Mouse (Mus musculus): ENCODE measurements around the gene Olfr697.
"Not testable (repeated sequence)": the region's sequence is repeated elsewhere in the genome, so short reads cannot be mapped to it uniquely, and the experiment has no call there.

The Olfr697 gene

DNA sequence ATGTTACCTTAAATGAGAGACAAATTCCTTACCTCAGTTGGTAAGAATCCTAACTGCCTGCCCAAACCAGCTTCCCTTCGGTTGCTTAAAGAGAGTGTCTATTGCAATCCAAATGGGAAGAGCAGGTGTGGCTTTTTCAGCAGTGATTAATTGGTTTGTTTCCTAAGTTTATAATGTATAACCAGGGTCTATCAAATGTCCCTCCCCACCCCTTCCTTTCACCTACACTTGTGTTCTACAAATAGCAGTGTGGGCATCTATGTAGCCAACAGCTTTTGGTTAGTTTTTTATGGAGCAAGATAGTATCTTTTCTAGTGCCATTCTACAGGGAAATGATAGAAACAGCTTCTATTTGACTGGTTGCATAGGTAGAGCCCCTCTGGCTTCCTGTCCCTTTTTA lies at the start of gene Olfr697:
Gene Olfr697, minus strand, starts transcription at position 101 of the 400 bp plus-strand sequence.
- no peak for DNase-seq (ENCODE audit: extremely low spot score, low spot score)

DNA sequence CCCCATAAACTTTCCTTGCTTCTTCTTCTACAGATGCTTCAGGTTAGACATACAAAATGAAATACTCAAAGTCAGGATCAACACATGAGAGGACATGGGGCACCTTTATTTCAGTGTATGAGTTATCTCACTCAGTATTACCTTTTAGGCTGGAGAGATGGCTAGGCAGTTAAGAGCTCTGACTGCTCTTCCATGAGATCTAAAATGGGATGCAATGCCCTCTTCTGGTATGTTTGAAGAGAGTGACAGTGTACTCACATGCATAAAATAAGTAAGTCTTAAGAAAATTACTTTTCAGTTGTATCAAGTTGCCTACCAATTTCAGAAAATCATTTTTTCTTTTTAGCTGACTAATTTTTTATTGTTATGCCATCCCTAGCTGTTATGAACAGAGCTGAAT lies 46.1 kb upstream of the Olfr697 start:
- DNase-seq (ENCODE audit: extremely low spot score, low spot score): no peak

DNA sequence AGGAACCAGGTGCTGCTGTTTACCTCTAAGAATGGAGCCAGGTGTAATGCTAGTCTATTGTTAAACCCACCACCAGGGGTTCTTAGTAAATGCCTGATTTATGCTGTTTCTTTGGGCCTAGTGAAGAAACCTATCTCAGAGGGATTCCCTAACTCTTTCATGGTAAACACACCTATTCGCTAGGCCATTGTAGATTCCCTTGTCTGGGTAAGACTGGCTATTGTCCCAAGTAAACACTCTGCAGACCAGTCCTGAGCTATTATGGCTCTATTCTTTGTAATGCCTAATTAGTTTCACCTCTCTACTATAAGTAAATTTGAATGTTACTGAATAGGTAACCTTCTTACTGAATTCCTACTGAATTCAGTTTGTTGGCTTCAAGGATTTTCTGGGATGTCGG lies 18.8 kb upstream of the Olfr697 start:
- not testable (repeated sequence) for DNase-seq (ENCODE audit: extremely low spot score, low spot score)

DNA sequence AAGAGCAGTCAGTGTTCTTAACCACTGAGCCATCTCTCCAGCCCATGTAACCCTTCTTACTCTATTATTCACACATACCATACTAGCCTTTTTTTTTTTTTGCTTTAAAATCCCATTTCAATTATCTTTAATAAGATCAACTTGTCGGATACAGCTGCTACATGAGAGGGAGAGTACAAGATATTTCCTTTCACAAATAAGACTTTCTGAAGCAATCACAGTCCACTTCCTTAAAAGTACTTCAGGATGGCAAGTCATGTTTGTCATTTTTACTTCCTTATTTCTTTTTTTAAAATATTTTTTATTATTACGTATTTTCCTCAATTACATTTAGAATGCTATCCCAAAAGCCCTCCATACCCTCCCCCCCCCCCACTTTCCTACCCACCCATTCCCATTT lies 16.6 kb upstream of the Olfr697 start:
- DNase-seq (ENCODE audit: extremely low spot score, low spot score): no peak

DNA sequence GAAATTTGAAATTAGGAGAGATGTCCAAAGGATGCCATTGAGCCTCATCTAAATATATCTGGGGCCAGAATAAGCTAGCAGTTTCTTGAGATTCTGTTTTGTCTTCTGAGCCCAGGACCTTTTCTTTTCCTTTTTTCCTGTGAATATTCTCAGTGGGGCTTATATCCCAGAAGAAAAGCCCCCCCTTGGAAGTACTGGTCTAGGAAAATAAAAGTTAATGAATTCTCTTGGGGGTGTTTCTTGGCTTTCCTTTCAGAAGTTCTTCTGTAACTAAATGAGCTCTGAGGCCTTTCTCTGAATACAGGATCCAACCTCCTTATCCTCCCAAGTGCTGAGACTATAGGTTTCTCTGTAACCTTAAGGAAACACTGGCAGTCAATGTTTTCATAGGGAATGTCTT lies 13.1 kb upstream of the Olfr697 start, which contains the start of gene Olfr698:
Gene Olfr698, minus strand, starts transcription at position 101 of the 400 bp plus-strand sequence.
- DNase-seq (ENCODE audit: extremely low spot score, low spot score): no peak

DNA sequence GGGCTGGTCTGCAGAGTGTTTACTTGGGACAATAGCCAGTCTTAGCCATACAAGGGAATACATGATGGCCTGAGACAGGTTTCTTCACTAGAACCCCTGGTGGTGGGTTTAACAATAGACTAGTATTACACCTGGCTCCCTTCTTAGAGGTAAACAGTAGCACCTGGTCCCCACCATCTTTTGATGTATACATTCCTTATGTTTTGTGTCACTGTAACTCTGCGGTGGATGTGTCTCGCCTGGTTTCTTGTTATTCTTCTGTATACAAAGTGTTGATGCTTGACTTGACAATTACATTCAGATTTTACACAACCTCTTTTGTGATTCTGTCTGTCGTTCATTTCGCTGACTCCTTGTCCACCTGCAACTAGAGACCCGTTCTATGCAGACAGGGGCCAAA lies 3.6 kb upstream of the Olfr697 start:
- DNase-seq (ENCODE audit: extremely low spot score, low spot score): no peak

DNA sequence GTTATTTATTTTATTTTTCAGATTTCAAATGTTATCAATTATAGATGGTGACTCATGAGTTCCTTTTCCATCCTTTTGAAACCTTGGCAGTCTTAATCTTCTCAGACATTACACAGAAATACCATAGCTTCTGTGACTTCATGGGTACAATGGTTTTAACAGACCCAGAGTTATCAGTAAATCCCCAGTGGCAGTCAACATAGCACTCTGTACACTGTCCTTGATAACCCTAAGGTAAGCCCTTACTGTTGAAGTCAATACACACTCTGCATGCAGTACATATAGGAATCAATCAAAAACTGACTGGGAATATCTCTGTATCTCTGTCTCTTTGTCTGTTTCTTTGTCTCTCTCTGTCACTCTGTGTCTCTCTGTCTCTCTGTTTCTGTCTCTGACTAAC lies 5.2 kb downstream of the Olfr697 start:
- DNase-seq (ENCODE audit: extremely low spot score, low spot score): no peak

DNA sequence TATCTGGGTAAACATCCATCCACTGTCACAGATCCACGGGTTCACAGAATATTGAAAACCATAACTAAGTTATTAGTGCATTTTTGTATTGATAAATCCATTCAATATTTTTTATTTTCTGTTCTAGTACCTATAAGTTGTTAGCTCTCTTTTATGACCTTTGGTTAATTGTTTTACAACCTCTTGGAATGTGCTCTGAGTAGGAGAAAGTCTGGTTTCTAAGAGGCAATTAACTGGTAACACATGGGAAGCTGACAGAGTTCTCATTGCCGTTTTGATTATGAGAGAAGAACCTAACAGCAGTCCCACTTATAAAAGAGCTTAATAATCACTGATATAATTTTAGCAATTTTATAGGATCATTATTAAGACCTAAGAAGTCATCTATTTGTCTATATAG lies 8.5 kb downstream of the Olfr697 start:
- DNase-seq (ENCODE audit: extremely low spot score, low spot score): no peak

DNA sequence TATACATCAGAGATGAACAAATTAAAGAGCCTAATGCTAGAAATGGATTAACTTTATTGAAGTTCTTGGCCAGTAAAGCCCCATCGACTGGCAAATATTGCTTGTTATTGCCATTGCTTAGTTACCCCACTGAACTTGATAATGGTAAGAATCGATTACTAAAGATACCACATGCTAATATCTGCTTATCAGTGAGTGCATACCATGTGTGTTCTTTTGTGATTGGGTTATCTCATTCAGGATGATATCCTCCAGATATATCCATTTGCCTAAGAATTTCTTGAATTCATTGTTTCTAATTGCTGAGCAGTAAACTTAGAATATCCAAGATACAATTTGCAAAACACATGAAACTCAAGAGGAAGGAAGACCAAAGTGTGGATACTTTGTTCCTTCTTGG lies 16.6 kb downstream of the Olfr697 start:
- not testable (repeated sequence) for DNase-seq (ENCODE audit: extremely low spot score, low spot score)

DNA sequence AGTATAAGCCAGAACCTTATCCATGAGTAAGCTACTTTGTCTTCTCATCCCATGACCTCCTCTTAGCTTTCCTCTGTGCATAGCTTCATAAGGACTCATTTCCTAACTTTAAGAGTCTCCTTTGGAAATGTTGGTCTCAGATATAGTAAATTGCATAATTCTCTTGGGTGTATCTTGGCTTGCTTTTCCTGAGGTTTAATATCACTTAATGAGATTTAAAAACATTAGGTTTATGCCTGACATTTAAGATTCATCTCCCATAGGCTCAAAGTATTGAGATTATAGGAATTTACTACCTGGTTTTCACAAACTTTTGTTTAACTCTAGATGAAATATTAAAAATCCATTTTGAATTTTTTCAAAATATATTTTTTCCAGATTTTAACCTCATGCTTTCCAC lies 25.9 kb downstream of the Olfr697 start, which contains the start of gene Olfr695:
Gene Olfr695, minus strand, starts transcription at position 101 of the 400 bp plus-strand sequence.
- no peak for DNase-seq (ENCODE audit: extremely low spot score, low spot score)

DNA sequence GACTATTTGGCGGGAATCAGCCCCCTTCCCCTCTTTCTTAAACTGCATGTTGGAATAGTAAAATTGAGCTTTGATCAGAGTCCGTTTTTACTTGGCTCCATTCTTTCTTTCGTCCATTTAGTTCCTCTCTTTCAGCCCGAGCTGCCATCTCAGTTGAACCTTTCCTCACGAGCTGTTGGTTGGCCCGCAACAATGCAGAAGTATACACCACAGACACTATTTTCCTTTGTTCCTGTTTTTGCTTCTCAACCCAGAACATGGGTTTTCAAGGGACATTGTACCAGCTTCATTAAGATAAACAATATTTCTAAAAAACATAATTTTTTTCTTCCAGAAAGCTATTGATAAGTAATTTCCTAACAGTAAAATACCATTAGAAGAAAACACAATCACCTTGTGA lies 30.8 kb downstream of the Olfr697 start:
- DNase-seq (ENCODE audit: extremely low spot score, low spot score): no peak

DNA sequence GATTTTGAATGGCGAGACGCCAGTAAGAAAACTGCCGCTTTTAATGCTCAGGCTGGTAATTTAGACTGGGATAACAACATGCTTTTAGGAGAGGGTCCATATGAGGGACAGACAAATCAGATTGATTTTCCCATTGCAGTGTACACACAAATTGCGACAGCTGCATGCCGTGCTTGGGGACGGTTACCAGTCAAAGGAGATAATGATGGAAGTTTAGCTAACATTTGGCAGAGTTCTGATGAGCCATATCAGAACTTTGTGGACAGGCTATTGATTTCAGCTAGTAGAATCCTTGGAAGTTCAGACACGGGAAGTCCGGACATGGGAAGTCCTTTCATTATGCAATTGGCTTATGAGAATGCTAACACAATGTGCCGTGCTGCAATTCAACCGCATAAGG lies 34.5 kb downstream of the Olfr697 start:
- not testable (repeated sequence) for DNase-seq (ENCODE audit: extremely low spot score, low spot score)

DNA sequence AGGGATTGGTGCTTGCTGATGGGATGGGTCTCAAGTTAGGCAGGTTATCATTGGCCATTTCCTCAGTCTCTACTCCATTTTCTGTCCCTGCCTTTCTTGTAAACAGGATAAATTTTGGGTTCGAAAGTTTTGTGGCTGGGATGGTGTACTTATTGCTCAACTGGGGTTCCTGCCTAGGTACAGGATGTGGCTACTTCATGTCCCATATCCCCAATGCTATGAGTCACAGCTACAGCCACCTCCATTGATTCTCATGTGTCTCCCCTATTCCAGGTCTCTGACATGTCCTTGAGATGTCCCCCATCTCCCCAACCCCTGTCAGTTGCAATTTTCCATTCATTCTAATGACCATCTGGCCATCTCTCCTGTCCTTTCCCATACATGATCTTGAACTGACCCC lies 45.4 kb downstream of the Olfr697 start:
- no peak for DNase-seq (ENCODE audit: extremely low spot score, low spot score)

DNA sequence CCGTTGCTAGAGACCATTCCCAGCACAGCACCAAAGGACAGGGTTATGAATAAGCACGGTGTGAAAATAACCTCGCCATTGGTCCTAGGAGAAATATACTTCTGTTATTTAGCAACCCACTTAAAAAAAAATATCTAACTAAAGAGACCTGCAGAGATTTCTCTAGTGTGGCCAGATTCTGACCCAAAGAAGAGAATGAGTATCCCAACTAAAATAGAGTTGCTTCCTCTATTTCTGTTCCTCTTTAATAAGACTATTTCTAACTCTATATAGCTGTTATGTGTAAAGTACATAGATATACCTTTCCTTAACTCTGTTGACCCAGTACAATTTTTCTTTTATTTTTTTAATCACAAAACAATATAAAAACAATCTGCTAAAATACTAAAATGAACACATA lies 49.3 kb downstream of the Olfr697 start:
- DNase-seq (ENCODE audit: extremely low spot score, low spot score): no peak

DNA sequence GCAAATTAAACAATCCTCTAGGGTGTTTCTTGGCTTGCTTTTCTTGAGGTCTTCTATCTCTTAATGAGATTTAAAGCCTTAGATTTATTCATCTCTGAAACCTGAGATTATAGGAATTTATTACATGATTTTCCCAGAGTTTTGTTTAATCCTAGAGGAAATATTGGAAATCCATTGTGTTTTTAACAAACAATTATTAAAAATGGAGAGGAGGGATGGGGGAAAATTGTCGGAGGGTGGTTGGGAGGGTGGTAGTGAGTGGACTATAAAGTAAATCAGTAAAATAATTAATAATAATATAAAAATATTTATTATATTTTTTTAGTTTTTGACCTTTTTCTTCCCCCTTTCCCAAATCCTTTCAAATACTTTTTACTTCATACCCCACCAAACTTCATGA lies 50.5 kb downstream of the Olfr697 start, which contains the start of gene Olfr694:
Gene Olfr694, minus strand, starts transcription at position 101 of the 400 bp plus-strand sequence.
- no peak for DNase-seq (ENCODE audit: extremely low spot score, low spot score)
